Mouse (Mus musculus) heart, adult 9 months (tissue): Measurements from ENCODE around the gene Fdx1l.
"Not testable (repeated sequence)": the region's sequence is repeated elsewhere in the genome, so short reads cannot be mapped to it uniquely, and the experiment has no call there.

Experiments
- DNase-seq, 2 experiments: peaks; one replicate each; pipeline ENCODE4 v3.0.0; 2022; ENCODE audit warnings: low spot score in 2 of 2

The Fdx1l gene

GRCm38 (mm10) chr9:21074173-21074572, 759 bp upstream of the Fdx1l start:
- DNase-seq, result no peak

DNA sequence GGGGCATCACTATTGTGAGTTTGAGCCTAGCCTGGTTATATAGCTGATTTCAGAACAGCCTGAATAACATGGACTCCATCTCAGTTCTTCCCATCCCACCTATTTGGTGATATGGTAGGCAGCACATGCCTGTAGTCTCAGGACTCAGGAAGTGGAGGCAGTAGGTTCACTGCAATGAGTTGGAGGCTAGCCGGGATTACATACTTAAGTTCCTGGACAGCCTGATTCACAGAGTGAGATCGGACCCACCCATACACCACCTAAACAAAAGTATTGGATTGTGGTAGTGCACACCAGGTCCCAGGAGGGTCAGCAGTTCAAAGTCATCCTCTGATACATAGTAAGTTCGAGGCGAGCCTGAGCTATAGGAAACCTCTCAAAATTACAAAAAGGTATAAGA, 773 bp downstream of the Fdx1l start:
- DNase-seq, result no peak

DNA sequence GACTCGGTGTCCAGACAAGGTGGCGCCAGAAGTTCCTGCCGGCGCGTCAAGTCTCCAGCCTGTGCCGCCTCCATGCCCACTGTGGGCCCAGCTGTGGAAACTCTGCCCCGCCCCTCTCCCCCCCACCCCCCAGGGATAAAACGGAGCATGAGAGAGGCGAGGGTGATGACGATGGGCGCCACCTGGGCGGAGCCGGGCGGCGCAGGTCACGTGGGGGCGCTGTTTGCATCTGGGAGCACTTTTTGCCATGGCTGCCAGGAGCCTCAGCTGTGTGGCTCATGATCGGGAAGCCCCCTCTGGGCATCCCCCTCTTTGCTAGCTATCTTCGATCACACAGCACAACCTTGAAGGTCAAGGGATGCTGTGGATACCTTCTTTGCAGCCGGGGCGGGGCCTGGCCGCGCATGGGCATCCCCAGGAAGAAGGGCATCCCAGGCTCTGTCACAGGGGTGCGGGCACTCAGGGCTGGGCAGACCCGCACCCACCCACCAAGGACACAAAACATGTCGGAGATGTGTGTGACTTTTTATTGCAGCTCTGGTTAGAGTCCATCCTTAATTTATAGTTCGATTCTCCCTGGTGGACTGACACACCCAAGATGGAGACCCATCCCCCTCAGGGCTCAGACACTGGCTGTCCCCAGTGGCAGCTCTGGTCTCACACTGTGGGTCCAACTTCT, 6.3 kb downstream of the Fdx1l start, which contains the start of gene Zglp1:
Gene Zglp1, minus strand, starts transcription at position 88 of the 679 bp plus-strand sequence.
- no peak for DNase-seq

DNA sequence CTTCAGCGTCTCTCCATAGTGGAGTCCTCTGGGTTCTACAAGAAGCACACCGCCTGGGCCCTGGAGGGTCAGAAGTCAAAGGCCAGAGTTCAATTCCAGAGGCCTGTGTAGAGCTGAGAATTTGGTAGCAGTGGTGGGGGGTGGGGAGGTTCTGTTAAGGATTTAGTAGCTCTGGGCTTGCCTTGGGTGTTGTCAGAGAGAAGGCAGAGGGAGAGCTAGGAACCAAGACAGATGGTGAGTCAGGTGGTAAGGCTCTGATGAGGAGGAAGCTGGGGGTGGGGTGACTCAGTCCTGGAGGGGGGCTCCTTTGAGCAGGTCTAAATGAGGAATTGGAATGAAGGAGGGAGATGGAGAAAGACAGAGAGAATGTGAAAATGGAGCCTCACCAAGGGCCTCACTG, 10.5 kb downstream of the Fdx1l start:
- DNase-seq, result no peak

DNA sequence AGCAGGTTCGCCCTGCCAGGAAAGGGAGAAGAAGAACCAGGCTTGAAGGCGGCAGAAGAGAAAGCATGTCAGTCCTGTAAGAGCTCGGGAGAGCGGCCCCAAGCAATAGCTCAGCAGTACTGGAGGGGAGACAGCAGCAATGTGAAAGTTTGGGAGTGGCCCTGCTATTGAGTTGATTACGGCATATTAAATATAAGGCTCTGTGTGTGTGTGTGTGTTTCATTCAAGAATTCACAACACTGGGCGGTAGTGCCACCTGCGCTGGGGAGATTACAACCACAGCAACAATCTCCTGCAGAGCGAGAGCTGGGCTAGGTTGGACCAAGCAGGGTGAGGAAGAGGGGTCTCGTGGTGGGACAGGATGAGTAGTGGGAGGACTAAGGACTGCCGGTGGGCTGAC, 21.8 kb downstream of the Fdx1l start:
- DNase-seq, result no peak

DNA sequence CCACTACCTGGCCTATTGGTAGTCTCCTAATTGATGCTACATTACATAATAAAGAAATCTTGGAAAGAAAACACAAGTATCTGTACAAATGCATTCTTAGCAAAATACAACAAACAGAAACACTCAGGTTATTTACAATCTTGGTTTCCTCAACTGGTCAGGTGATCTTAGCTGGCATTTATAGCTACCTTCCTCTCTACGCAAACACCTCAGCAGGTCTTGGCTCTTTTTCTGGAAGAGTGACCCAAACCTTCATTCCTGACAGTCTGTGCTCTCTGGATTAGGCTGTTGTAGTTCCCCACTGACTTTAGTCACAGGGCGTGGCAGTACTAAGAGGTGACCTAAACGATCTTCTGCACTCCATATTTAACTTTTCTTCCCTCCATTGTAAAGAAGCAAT, 28.2 kb downstream of the Fdx1l start:
- no peak for DNase-seq

DNA sequence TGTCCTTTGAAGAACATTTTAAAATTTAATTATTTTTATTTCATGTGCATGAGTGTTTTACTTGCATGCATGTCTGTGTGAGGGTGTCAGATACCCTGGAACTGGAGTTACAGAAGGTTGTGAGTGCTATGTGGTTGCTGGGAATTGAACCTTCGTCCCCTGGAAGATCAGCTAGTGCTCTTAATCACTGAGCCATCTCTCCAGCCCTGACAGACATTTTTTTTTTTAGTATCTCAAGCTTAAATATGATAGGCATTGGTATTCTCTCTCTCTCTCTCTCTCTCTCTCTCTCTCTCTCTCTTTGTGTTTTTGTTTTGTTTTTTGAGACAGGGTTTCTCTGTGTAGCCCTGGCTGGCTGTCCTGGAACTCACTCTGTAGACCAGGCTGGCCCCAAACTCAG, 28.6 kb downstream of the Fdx1l start:
- not testable (repeated sequence) for DNase-seq

GRCm38 (mm10) chr9:21043563-21043962, 29.9 kb downstream of the Fdx1l start:
- no peak for DNase-seq

GRCm38 (mm10) chr9:21041308-21041707, 32.1 kb downstream of the Fdx1l start:
- no peak for DNase-seq

DNA sequence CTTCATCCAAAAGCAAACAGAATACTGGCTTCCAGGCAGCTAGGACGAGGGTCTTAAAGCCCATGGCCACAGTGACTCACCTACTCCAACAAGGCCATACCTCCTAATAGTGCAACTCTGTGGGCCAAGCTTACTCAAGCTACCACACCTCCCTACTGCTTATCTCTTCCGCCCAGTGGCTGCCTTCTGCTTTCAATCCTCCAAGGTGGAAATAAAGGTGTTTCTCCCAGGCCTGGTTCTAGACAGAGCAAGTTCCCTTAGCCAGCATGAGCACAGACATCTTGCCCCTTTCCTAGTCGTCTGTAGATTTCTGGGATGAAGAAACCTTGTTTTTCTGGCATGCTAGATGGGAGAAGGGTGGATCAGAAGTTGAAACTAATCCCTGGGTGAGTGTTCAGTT, 33.6 kb downstream of the Fdx1l start:
- no peak for DNase-seq

DNA sequence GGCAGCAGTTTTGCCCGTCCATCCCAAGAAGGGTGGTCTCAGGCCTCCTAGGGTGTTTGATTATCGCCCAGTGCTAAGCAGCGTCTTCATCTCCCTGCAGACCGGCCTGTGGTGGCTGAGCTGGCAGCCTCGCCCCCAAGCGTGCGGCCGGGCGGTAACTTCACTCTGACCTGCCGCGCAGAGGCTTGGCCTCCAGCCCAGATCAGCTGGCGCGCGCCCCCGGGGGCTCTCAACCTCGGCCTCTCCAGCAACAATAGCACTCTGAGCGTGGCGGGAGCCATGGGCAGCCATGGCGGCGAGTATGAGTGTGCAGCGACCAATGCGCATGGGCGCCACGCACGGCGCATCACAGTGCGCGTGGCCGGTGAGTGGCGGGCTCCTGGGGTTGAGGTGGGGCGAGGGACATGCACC, 35.9 kb downstream of the Fdx1l start:
- peak in 1 of 2 experiments; percentile 35 for DNase-seq

DNA sequence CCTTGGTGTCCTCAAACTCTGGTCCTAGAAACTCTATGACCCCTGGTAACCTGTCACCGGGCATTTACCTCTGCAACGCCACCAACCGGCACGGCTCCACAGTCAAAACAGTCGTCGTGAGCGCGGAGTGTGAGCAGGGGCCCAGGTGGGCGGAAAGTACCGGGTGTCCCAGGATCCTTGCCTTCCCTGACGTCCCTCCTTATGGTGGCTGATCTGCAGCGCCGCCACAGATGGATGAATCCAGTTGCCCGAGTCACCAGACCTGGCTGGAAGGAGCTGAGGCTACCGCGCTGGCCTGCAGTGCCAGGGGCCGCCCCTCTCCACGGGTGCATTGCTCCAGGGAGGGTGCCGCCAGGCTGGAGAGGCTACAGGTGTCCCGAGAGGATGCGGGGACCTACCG, 36.7 kb downstream of the Fdx1l start:
- no peak for DNase-seq

DNA sequence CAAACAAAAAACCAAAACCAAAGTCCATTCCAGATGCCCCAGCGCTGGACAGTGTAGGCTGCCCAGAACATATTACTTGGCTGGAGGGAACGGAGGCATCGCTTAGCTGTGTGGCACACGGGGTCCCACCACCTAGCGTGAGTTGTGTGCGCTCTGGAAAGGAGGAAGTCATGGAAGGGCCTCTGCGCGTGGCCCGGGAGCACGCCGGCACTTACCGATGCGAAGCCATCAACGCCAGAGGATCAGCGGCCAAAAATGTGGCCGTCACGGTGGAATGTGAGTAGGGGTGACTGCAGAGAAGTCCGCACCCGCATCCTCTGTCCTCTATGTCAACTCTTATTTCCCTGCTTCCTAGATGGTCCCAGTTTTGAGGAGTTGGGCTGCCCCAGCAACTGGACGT, 37.3 kb downstream of the Fdx1l start:
- DNase-seq, result no peak

GRCm38 (mm10) chr9:21035586-21035985, 37.8 kb downstream of the Fdx1l start:
- DNase-seq, result no peak

- no peak for DNase-seq
These were observed 38.8 kb downstream of the Fdx1l start for GRCm38 (mm10) chr9:21034481-21035085.

DNA sequence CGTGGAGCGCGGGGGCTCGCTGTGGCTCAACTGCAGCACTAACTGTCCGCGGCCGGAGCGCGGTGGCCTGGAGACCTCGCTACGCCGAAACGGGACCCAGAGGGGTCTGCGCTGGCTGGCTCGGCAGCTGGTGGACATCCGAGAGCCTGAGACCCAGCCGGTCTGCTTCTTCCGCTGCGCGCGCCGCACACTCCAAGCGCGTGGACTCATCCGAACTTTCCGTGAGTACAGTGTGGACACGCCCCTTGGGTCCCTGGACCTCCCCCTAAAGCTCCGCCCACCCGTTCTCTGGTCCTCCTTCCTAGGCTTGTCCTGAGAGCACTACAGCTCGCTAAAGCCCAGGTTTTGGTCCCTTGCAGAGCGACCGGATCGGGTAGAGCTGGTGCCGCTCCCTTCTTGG, 40.3 kb downstream of the Fdx1l start:
- DNase-seq, result peak; percentile 81 to 88

DNA sequence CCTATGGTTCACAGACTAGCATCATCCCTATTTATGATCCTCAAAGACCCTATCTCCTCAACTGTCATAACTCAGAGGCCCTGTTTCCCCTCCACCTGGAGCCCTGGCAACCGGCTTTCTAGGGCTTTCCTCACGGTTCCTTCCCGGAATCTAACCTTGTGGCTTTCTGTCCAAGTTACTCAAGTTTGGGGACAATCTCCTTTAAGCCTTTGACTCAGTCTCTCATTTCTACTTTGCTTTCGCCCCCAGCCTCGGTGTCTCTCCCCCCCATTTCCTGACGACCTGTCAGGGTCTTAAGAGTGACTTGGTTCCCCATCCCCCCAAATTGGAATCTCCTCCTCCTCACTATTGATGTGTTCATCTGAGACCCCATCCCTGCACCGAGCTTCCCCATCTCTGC, 40.9 kb downstream of the Fdx1l start:
- no peak for DNase-seq

GRCm38 (mm10) chr9:21031896-21032351, 41.5 kb downstream of the Fdx1l start, which contains the start of gene Icam5:
Gene Icam5, plus strand, starts transcription at chr9:21032073.
- no peak for DNase-seq

DNA sequence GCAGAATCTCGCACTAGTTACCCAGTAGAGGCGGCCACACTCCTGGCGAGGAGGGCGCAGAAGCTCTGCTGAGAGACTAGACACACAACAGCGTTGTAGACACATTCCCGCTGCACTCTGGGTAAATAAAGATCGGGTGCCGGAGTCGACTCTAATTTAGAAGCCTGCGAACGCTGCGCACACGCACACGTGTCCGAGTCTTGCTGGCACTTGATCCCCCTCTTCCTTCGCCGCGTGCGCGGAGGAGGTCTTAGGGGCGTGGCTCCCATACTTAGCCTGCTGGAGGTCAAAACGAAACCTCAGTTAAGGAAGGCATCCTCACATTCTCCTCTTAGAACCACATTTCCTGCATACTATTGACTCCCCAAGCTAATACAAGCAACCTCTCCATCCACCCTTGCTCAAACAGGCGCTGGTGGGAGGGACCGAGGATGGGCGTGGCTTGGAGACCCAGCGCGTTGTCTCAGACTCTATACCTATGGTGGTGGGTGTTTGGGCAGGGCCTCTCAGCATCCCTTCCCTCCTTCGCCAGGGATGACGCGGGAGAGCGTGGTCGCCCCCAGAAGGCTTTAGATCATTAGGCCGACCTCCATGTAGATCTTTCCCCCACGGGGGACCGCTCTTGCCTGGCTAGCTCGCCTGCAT, 42.0 kb downstream of the Fdx1l start:
- DNase-seq, result peak; percentile 71 to 74

GRCm38 (mm10) chr9:21030781-21031250, 42.6 kb downstream of the Fdx1l start:
- DNase-seq, result peak; percentile 90 to 91

- no peak for DNase-seq
These were observed 43.3 kb downstream of the Fdx1l start for GRCm38 (mm10) chr9:21030055-21030600.

GRCm38 (mm10) chr9:21029291-21030054, 43.9 kb downstream of the Fdx1l start, which contains the start of gene Icam4:
Gene Icam4, plus strand, starts transcription at chr9:21029373.
- DNase-seq, result peak; percentile 82 to 83
